Mouse (Mus musculus): ENCODE measurements at regions not wholly inside any gene's neighbourhood (a gene's known extent, or its start where the extent isn't known, plus 50 kb on each side); places are given as distances from the start of the nearest gene placed in this dataset.

DNA sequence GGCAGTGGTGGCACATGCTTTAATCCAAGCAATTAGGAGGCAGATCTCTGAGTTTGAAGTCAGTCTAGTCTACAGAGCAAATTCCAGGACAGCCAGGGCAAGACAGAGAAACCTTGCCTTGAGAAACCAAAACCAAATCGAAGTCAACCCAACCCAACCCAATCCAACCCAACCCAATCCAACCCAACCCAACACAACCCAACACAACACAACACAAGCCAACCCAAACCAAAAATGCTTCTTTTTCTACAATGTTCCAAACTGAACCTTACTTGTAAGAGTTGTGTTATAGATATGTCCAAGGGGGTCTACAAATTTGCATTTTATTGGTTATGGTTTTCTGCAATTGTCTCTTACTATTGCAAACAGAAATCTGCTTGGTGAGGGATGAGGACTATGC lies 52.8 kb upstream of the Chodl start:
- intact Hi-C loops (cut with DNase I): no loop called here

DNA sequence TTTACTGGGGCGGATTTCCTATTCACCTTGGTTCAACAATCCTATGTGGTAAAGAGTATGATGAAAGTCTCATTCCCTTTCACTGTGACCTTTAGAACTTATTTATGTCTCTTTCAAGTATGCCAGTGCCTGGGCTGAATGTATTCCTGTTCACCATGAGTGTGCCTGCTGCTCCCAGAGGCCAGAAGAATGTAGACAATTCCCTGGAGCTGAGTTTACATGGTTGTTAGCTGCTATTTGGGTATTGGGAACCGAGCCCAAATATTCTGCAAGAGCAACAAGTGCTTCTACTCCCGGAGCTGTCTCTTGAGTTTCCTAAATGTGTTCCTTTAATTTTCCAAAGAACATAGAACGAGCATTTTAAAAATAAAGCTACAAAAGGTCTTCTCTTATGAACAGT lies 71.7 kb upstream of the Chodl start:
- intact Hi-C loops (cut with DNase I): no loop called here

DNA sequence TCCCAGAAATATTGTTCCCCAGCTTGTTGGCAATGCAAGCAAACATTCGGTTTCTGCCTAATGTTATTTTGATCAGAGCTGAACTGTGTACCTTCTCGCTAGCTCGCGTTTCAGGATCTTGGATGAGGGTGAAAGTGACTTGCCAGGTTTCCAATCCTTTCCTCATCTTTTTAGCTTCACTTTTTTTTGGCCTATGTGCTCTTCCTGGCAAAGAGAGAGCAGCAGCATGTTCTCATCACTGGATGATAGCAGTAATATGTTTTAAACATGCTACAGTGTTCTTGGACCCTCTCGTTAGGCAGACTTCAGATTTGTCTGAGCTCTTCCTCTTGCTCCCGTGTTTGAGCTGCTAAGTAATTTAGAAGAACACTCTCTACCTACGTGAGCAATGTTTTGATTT lies 99.8 kb upstream of the Chodl start:
- intact Hi-C loops (cut with DNase I): no loop called here

DNA sequence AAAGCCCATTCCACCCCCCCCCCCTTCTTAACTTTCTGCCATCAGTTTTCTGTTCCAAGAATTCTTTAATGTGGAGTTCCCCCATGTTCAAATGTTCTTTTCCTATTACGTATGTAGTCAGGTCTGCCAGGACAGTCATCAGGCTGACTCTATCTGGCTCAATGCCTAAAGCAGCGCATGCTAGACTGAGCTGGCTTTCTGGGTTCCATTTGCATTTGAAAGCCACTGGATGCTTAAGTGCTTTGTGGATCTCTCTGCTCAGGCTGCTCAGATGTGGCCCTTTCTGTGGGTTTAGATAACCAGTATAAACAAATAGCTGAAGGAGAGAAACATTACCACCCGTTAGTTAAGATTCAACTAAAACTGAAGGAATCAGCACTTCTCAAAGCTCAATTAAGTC lies 103.0 kb upstream of the Chodl start:
- intact Hi-C loops (cut with DNase I): no loop called here

DNA sequence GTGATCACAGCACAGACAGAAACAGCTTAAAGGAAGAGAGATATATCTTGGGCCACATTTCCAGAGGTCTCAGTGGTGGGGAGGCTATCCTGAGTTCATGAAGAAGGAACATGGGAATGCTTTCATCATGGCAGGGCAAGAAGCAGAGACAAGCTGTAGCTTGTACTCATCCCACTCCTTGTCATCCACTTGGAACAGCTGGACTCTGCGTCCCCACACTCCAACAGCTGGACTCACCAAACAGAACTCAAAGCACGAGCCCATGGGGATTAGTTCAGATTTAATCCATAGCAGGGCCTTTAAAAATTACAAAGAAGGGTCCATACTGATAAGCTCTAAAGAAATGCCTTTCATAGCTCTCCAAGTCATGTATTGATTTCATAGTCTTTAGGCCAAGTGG lies 140.7 kb upstream of the Chodl start:
- intact Hi-C loops (cut with DNase I): no loop called here

DNA sequence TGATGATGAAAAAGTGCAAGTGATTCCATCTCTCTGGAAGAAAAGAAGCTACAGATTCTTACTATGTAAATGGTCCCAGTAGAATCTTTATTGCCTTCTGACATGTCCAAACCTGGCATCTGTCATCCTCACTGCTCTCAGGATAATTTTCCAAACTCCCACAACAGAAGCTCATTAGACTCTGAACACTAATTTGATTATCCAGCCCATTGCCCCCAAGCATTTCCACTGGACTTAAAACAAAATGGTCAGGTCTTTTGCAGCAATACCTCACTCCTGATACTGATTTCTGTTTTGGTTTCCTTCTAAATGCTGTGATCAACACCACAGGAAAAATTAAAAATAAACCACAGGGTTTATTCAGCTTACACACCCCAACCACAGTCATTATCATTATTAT lies 171.5 kb upstream of the Chodl start:
- intact Hi-C loops (cut with DNase I): no loop called here

DNA sequence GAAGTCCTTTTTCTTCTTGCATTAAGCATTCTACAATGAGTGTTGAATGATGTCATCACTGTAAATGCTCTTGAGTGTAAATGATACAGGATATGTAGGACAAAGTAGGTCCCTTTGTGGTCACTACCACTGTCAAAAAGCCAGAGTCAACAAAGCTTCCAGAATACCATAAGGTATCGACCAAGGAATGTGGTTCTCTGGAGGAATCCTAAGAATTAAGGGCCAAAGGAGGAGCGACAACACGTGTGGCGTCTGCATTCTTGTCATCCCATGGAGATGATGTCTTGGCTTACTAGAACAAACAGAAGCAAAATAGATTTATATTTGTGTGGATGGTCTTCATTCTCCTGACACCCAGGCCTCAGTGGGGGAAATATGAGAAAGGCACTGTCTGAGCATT lies 161.4 kb upstream of the D16Ertd472e start:
- intact Hi-C loops (cut with DNase I): no loop called here

DNA sequence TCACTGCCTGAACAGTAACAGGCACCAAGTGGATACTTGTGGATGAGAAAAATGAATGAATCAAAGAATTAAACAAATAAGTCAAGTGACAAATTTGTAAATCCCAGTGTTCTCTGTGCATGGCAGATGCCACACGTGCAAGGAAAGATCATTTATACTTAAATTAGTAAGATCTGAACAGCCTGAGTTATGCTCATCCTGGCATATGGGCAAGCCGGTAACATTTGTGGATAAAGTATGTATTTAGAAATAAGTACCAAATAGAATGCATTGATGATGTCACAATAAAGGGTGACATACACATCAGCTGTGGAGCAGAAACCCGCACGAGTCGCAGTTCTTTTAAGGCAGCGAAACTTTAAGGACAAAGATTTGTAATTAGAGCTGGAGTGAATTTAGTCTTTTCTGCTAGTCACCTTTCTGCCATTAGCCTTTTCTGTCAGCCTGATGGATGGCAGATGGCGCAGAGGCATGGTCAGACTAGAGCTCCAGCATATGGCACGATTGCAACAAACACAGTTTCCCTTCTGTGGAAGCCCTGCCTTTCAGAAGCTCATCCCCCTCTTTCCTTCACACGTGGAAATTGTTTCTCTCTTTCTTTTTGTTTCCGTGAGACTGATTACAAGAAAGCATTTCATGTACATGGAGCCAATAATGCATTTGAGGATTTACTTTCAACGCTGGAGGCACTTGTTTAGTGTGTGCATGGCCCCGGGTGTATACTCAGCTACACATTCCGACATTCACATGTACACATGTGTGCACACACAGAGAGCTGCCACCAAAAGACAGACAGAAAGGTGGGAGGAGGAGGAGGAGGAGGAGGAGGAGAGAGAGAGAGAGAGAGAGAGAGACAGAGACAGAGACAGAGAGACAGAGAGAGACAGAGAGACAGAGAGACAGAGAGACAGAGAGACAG lies 154.3 kb upstream of the D16Ertd472e start:
- intact Hi-C loops (cut with DNase I): no loop called here

DNA sequence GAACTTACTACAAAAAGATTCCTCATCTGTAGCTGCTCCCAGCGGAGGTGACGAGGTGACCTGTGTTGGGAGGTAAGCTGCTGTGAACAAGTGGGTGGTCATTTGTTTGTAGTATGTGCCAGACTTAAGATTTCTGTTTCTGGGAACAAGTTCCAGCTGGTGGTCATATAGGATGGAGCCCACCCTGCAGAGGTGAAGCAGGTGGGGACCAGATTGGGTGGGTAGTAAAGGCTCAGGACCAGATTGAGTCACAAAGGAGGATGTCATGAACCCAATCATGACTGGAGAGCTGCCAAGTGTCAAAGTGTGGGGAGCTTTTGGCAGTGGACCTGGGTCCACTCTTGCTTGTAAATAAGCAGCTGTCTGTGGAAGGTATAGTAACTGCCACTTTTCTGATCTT lies 149.0 kb upstream of the D16Ertd472e start:
- intact Hi-C loops (cut with DNase I): no loop called here

DNA sequence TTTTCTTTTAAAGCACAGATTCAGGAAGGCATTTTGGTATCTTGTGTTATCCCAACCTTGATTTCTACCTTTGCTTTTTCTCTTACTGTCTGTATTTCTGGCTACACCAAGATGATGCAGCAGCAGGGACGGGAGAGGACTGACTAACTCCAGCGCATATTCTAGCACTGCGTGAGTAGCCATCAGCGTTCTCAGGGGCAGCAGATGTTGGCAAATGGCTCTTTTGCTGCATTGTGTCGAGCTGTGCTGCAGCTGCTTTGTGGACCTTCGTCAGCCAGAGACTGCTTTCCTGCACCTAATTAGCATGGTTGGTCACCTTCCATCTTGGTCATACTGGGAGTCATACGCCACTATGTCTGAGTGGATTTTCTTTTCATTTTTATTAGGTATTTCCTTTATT lies 133.4 kb upstream of the D16Ertd472e start:
- intact Hi-C loops (cut with DNase I): no loop called here

DNA sequence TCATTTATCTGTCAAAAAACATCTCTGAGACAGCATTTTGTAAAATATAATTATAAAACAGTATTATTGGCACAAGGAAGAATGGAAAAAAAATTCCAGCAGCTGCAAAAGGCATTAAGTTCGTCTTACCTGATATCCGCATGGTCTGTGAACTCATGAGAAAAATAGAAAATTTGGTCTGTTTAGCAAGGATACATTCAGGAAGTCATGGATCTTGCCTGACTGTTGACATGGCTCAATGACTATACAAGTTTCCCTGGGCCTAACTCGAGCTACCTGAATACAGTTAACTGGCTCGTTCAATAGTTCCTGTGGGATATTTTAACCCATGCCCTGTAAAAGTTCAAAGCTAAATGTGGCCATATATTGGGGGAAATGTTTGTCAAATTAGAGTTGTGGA lies 131.1 kb upstream of the D16Ertd472e start:
- intact Hi-C loops (cut with DNase I): no loop called here

DNA sequence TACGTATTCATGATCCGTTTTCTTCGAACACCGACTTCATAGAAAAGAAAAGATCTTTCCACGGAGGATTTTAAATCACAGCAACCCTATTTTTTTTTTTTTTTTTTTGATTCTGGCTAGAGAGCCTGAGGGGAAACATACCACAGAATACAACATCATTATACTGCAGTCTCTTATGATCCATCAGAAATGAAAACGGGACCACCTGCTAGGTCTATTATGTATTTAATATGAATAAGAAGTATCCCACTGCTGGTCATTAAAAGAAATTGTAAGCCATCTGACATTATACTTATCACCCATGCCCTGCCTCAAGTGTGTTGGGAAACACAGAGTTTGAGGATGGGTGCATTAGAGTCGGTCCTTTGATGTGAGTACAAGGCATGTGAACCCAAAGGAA lies 130.7 kb upstream of the D16Ertd472e start:
- intact Hi-C loops (cut with DNase I): no loop called here

DNA sequence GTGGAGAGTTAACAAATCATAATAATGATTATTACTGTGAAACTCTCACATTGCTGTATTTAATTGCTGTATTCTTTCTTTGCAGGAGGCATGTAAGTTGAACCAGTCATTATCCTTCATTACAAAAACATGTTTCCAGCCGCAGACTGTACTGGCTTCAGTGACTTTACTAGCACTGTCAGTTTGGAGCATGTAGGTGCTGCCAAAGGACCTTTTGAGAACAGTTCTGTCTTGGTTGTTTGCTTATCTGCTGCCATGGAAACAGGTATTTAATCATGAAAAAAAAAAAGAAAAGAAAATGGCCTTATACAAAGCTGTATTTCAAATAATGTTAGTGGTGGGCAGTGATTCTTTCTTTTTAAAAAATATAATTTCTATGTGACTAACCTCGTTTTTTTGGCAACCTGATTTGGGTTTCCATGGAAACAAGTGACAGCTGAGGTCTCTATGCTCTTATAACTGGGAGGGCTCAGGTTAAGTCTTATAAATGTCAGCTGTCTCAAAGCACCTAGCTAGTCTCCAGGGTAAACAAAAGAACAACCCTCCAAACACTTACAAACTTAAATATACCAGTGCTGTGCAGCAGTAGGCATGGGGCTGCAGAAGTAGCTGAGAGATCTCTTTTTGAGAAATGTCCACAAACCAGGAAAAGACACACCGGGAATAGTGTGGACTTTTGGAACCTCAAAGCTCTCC lies 121.2 kb upstream of the D16Ertd472e start:
- intact Hi-C loops (cut with DNase I): no loop called here

DNA sequence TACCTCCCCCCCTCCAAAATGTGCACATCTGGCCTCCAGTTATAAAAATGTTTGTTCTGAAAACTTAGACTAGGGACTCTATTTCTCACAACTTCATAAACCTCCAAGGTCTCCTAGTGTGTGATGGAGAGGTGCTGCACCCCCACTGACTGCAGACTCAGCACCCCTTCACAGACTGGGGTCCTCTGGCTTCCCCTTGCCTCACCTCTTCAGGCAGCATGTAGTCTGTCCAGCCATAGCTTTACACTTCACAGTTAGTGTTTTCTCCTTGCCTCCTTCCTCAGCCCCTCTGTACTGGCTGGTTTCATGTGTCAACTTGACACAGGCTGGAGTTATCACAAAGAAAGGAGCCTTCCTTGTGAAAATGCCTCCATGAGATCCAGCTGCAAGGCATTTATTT lies 111.7 kb upstream of the D16Ertd472e start:
- intact Hi-C loops (cut with DNase I): no loop called here

DNA sequence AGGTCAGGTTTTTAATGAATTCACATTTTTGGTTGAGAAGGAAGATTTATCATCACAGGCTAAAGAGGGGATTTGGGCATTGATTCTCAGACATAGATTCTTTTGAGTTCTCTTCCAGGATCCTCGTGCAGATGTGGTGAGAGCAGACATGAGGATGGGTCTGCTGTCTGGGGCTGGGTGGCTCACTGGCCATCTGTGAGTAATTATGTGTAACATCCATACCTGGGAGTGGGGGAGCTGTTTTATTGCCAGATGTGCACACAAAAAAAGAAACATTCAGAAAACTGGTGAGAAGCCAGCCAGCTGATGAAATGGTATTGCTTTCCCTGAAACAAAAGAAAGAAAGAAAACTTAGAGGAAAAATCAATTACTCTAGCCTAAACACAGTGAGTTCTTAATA lies 108.7 kb upstream of the D16Ertd472e start:
- intact Hi-C loops (cut with DNase I): no loop called here

DNA sequence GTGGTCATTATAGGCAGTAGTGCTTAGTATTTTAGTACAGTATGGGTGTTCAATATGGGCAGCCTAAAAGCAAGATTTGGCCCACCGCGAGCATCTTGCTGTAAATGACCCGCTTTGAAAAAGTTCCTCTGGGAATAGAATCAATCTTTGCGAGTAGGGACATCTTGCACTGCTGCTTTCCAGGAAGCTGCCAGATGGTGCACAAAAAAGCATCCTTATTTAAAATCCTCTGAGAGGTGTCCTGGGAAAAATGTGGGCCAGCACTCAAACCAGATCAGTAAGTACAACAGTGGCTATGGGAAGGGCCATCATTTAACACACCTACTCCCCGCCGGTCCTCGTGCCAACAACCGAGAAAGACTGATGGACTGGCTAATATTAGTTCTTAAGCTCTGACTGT lies 107.5 kb upstream of the D16Ertd472e start:
- intact Hi-C loops (cut with DNase I): no loop called here

DNA sequence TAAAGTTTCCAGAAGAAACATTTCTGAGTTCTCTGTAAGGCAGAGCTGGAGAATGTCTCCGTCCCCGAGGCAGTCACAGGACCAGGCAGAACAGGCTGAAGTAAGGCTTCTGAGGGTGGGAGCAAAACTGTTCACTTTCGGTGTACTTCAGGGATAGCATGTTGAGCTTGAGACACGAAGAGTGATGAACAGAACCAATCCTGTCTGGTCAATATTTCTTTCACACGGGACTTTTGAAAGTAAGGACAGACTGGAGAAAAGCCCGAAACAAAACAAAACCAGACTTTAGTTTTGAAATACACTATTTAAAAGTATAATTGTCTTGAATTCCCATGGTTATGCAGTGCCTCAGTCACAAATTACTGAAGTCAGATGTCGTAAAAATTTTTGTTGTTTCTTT lies 84.6 kb upstream of the D16Ertd472e start:
- intact Hi-C loops (cut with DNase I): no loop called here

DNA sequence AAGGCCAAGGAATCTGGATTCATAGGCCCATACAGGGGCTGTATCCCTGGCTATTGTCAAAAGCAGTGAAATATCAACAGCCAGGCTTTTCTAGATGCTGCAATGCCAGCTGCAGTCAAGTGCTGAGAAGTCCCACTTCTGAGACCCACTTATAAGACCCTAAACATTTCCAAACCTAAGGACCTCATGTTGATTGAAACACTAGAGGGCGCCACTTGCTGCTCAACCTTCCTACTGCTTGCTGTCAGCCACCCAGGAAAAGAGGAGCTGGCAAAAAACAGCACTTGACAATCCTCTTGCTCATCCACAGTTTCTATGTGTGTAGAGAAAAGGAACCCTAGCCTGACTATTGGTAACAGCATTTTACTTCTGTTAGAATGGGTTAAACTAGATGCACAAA lies 68.2 kb upstream of the D16Ertd472e start:
- intact Hi-C loops (cut with DNase I): loop anchor here (5.0 kb wide), 1 partner anchor 303 kb away; no protein-coding TSS in a partner anchor

DNA sequence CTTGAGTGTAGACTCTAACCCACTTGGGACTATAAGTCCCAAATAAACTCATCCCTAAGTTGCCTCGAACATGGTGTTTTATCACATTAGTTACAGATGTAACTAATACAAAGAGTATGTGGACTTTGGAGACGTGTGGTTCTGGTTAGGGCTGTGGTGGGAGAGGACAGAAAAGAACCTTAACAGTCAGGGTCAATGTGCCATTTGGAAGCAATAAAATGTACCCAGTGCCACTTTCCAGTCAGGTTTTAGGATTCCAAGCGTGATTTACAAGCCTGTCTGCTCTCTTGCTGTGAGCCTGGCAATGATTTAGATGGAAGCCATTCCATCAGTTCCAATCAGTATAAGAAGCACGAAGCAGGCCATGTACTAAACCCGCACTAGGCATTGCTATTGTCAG lies 65.2 kb upstream of the D16Ertd472e start:
- intact Hi-C loops (cut with DNase I): loop anchor here (5.0 kb wide), 1 partner anchor 306 kb away; no protein-coding TSS in a partner anchor

DNA sequence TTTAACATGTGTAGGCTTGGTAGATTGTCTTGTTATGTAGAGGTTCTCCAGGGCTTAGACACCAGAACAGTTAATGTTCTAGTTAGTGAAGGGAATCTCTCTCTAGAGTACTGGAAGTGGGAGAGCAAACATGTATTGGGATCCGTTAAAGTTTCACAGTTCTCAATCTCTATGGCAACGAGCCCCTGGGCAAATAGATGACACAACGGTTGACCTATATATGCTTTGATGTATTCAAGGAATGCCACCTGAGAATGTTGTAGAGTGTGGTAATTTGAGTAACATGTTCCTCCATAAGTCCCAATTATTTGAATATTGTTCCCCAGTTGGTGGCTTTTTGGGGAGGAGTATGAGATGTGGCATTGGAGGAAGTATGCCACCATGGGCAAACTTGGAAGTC lies 64.7 kb upstream of the D16Ertd472e start:
- intact Hi-C loops (cut with DNase I): loop anchor here (5.0 kb wide), 1 partner anchor 306 kb away; no protein-coding TSS in a partner anchor

DNA sequence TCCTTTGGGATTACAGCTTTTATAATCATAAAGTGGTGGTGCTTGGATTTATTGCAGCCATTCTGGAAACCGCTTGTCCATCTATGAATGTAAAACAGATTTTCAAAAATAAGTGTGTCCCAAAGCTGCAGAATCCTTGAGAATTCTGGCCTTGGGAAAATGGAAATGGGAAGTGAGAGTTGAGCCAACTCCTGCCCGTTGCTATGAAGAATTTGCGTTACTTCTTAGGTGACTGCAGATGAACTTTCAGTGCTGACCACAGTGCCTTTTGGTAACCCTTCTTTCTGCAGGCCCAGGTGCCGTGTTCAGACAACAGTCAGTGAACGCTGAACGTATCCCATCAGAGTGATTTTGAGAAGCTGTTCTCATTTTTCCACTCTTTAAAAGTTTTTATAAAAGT lies 60.9 kb upstream of the D16Ertd472e start:
- intact Hi-C loops (cut with DNase I): loop anchor here (5.0 kb wide), 1 partner anchor 440 kb away; no protein-coding TSS in a partner anchor

DNA sequence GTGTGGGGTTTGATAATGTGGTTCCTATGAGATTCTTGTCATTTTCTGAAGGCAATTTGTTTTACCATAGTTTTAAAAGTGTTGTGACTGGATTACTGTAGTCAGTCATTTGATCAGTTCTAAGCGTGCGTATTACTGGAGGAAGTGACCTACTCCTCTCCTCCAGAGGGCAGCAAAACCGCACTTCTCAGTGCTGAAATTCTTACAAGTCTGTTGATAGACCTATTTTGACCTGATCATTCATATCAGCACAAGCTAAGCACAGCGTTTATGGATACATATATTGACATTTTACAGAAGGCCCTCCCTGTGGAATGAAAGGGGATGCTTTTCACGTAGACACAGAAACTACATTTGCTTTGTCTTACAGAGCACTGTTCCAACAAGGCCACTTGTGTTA lies 60.5 kb upstream of the D16Ertd472e start:
- intact Hi-C loops (cut with DNase I): loop anchor here (5.0 kb wide), 1 partner anchor 440 kb away; no protein-coding TSS in a partner anchor

All from adrenal gland (tissue).